Mouse (Mus musculus) monocyte, adult 59 days (primary cell): ENCODE measurements around the gene Avpi1. TPM values are rescaled to one million over a fixed set of nuclear protein-coding genes. Genes with fewer than 3 reads are reported as not detected.

ENCODE experiments used
- total RNA-seq, 2 experiments: library from RNA; stranded (reverse); gene quantifications; one replicate each; pipeline ENCODE4 v1.2.4; 2023

Avpi1 gene
- total RNA-seq, result 10 to 100 TPM; 13.1 to 25.3 TPM

GRCm38 (mm10) chr19:42128787-42129508 lies at the start of gene Avpi1:
Gene Avpi1, minus strand, starts transcription at chr19:42129059.

GRCm38 (mm10) chr19:42163764-42164163 lies 34.9 kb upstream of the Avpi1 start, which contains the start of gene Zfyve27:
Gene Zfyve27, plus strand, starts transcription at chr19:42163951.

GRCm38 (mm10) chr19:42147170-42147768 lies 18.4 kb upstream of the Avpi1 start, which contains the start of gene Marveld1:
Gene Marveld1, plus strand, starts transcription at chr19:42147400.

GRCm38 (mm10) chr19:42089748-42090595 lies 38.9 kb downstream of the Avpi1 start, which contains the start of gene Pi4k2a:
Gene Pi4k2a, plus strand, starts transcription at chr19:42090470.

GRCm38 (mm10) chr19:42086166-42086565 lies 42.7 kb downstream of the Avpi1 start, which contains the start of gene Morn4:
Gene Morn4, minus strand, starts transcription at chr19:42086357.

Other genes starting within 250 kb of the Avpi1 start
- 10 to 100 TPM; 13.8 to 16.4 TPM for gene Rrp12, start 232.9 kb downstream of the Avpi1 start, total RNA-seq
- gene Pgam1, start 217.1 kb downstream of the Avpi1 start, total RNA-seq, result 100 to 1,000 TPM; 107 to 128 TPM
- gene Exosc1, start 195.6 kb downstream of the Avpi1 start, total RNA-seq, result 10 to 100 TPM; 20.4 to 21.1 TPM
- gene Zdhhc16, start 195.6 kb downstream of the Avpi1 start, total RNA-seq, result 10 to 100 TPM; 27.0 to 29.7 TPM
- 10 to 100 TPM; 56.1 to 70.5 TPM for gene Mms19, start 147.9 kb downstream of the Avpi1 start, total RNA-seq
- gene Ubtd1, start 147.3 kb downstream of the Avpi1 start, total RNA-seq, result 10 to 100 TPM; 43.3 to 44.9 TPM
- gene Ankrd2, start 93.1 kb downstream of the Avpi1 start, total RNA-seq, result not detected
- 1 to 10 TPM in 1 of 2 experiments, under 1 TPM in 1; 0.66 to 1.5 TPM for gene Hoga1, start 83.4 kb downstream of the Avpi1 start, total RNA-seq
- gene 4933411K16Rik, start 76.8 kb downstream of the Avpi1 start, total RNA-seq, result not detected
- gene Morn4, start 42.7 kb downstream of the Avpi1 start, total RNA-seq, result not detected
- gene Pi4k2a, start 38.6 kb downstream of the Avpi1 start, total RNA-seq, result 10 to 100 TPM; 66.9 to 77.0 TPM
- 10 to 100 TPM; 23.1 to 26.5 TPM for gene Marveld1, start 18.3 kb upstream of the Avpi1 start, total RNA-seq
- gene Zfyve27, start 34.9 kb upstream of the Avpi1 start, total RNA-seq, result 10 to 100 TPM; 45.9 to 49.9 TPM
- not detected for gene Sfrp5, start 73.2 kb upstream of the Avpi1 start, total RNA-seq
- not detected for gene Golga7b, start 118.5 kb upstream of the Avpi1 start, total RNA-seq